Mouse (Mus musculus) right cerebral cortex, postnatal 4 days (tissue): ENCODE results near the gene Xpa.
A peak's percentile ranks its signal among the peaks of the same experiment; 100 is the strongest.

ENCODE experiments used
- DNase-seq: peaks from one replicate; pipeline ENCODE4 v3.0.0-alpha.2; 2022

Gene Xpa

DNA sequence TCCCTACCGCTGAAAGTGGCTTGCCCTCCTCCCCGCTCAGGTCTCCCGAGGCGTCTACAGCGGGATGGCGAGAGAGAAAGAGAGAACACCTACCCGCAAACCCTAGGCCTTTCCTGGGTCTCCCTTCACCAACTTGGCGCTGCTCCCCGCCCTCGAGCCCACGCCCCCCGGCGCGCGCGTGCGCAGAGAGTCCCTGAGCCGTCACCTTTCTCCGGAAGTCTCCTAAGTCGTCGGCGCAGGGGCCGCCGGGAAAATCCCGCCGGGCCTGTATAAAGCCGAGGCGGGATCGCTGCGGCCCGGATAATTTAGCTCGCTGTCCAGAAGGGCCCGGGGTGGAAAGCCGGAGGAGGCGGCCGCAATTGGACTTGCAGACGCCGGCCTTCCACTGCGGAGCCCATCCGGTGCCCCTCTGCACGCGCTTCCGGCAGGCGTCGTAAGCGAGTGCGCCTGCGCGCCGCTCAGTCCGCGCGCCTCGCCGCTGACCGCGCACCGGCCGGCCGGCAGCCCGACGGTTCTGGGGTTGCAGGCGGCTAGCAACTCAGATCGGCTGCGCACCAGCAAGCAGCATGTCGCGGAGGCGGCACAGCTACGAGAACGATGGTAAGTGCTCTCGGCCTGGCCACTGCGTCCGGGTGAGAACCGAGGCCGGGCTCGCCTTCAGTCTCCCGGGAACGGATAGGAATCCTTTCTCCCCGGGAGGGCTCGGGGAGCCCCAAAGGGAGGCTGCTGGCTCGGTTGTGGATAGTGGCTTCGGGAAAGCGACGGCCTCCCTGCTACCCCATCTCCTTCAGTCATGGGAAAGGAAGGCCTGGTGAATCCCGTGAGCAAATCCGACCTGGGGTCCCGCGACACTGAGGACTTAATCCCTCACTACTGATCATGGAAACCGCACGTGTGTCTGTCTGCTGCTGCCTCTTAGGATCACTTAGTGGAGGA is 57.6 kb downstream of the Xpa start, which contains the start of the genes Ncbp1 and Tstd2:
Ncbp1 (plus strand) TSS at position 327 of the 936 bp plus-strand sequence.
Tstd2 (minus strand) TSS at position 408 of the 936 bp plus-strand sequence.
- peak; percentile 92 for DNase-seq

DNA sequence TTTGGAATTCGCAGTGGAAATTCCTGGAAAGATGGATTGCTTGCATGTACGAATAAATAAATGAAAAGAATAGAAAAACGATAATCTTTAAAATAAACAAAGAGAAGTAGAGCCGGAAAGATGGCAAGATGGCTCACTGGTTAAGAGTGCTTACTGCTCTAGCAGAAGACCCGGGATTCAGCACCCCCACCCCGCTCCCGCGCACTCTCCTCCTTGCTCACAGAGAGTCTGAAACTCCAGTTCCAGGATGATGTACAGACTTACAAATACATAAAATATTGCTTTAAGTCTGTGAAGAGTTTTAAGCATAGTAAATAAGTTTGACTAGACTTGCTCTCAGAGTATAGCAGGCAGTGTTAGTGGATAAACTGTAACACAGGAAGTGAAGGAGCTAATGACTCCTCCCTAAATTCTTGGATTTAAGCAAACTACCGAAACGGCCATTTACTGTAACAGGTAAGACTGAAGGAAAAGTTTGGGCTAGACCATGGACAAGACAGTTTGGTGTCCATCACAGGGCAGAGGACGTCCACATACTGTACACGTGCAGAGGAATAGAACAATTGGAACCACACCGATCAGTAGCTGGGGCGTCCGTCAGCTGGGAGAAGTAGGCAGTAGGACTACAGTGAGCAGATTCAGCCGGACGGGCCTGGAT is 58.4 kb downstream of the Xpa start:
- no peak for DNase-seq

- no peak for DNase-seq
Measured at GRCm38 (mm10) chr4:46131791-46132190, 64.3 kb downstream of the Xpa start.

DNA sequence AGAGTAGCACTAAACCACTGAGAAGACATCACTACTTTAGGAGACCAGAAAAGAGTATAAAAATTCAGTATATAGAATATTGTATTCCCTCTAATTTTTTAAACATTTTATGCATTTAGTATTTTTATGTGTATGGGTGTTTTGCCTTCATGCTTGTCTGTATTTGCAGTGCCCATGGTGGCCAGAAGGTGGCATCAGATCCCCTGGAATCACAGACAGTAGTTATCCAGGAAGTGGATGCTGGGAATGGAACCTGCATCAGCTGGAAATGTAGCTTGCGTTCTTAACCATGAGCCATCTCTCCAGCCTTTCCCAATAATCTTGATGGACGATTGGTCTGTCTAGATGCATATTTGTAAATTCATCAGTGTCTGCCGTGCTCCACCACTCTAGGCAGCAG is 65.9 kb downstream of the Xpa start:
- peak; percentile 64 for DNase-seq

GRCm38 (mm10) chr4:46129311-46130004 is 66.7 kb downstream of the Xpa start:
- DNase-seq = no peak

DNA sequence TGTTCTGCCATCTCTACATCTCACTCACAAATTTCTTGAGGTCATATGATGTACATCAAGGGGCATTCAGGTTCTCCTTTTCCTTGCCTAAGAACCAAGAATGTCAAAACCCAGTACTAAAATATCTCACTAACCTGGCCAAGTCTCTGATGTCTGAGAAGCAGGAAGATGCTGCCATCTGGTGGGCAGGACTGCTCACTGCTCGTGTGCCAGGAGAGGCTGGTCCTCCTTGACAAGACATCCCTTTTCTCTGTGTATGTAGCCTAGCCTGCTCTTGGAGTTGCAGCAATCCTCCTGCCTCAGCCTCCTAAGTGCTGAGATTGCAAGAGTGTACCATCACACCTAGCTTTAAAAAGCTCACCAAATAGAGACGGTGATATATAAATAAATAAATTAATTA is 69.6 kb downstream of the Xpa start:
- DNase-seq = peak; percentile 80

GRCm38 (mm10) chr4:46123358-46123757 is 72.8 kb downstream of the Xpa start:
- DNase-seq = no peak

DNA sequence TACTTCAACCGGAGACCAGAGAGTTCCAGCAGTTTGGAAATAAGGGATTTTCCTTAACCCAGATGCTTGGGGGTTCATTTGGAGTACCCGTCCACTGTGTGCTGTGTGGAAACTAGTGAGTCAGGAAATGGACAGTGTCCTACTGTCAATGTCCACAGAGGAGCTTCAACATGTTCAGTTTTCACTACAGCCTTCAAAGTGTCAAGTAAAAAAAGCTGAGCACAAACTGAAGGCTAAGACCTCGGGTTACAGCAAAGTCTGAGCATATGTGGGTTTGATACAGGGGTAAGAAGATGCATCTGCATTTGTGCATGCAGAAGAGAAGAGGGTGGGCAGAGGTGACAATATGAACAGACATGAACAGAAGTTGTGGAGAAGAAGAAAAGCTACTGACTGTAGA is 75.3 kb downstream of the Xpa start:
- DNase-seq = no peak

GRCm38 (mm10) chr4:46119514-46120094 is 76.5 kb downstream of the Xpa start:
- no peak for DNase-seq

DNA sequence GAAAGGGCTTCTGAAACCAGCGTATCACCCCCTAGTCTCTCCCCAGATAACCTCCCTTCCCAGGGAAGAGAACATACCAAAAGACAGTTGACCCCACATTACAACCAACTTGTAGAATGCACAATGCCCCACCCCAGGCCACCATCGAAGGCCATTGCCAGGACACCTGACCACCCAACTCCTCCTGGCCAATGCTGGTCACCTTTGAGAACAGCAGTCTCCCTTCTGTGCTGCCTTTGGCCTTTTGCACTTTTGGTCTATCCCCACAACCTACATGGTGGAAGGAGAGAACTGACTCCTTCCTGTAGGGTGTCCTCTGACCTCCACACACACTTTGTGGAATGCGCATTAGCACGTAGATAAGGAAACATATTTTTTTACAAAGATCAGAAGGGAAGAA is 78.6 kb downstream of the Xpa start:
- no peak for DNase-seq

GRCm38 (mm10) chr4:46116544-46117175 is 79.5 kb downstream of the Xpa start:
- DNase-seq = no peak

DNA sequence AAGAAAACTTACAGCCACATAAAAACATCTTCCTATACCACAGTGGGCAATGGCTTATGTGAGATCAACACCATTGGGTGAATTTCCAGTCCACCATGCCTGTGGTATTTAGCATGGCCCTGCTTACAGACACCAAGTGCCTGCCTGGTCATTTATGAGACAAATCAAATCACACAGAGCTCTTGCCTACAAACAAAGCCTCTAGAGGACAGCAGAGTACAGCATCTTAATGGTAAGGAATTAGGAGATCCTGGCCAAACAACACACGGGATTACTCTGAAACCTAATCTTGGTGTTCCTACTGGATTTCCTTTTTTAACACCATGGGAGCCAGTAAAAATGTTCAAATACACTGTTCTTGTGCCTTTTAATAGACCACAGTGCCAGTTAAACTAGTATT is 80.8 kb downstream of the Xpa start:
- no peak for DNase-seq

GRCm38 (mm10) chr4:46111361-46111760 is 84.8 kb downstream of the Xpa start:
- no peak for DNase-seq

- DNase-seq = no peak
Measured at GRCm38 (mm10) chr4:46110084-46110483, 86.0 kb downstream of the Xpa start.
